Mouse (Mus musculus) neural tube, embryonic 11.5 days (tissue): ENCODE results near the gene Gm8369. TPM values are rescaled to one million over a fixed set of nuclear protein-coding genes. Genes with fewer than 3 reads are reported as not detected.
"Not testable (repeated sequence)": the region's sequence is repeated elsewhere in the genome, so short reads cannot be mapped to it uniquely, and the experiment has no call there.

Source experiments
- ATAC-seq: fragments of 200-750 bp; cut with Nextera tagmentation; 2 replicates; pipeline ENCODE4 v1.8.0; 2017; ENCODE audit warnings: moderate number of reproducible peaks, mild to moderate bottlenecking, moderate TSS enrichment, moderate library complexity; ENCODE audit not compliant: insufficient read depth, low FRiP score, low TSS enrichment
- DNase-seq: peaks from one replicate; pipeline ENCODE4 v3.0.0-alpha.2; 2015; ENCODE audit warnings: low spot score
- H3K27ac ChIP-seq: fragments of 300-500 bp; sonication (generic); 2 replicates; pipeline ENCODE4 v1.5.1; 2014; ENCODE audit warnings: low read depth, mild to moderate bottlenecking, low read length
- H3K27me3 ChIP-seq: fragments of 300-500 bp; sonication (generic); 2 replicates; pipeline ENCODE4 v1.6.1; 2014; ENCODE audit warnings: mild to moderate bottlenecking, low read length, mixed read lengths; ENCODE audit not compliant: control insufficient read depth, insufficient read depth
- H3K36me3 ChIP-seq: fragments of 300-500 bp; sonication (generic); 2 replicates; pipeline ENCODE4 v1.6.1; 2014; ENCODE audit warnings: mild to moderate bottlenecking, low read length, moderate library complexity, mixed read lengths; ENCODE audit not compliant: control insufficient read depth, insufficient read depth
- H3K4me1 ChIP-seq: fragments of 300-500 bp; sonication (generic); 2 replicates; pipeline ENCODE4 v1.6.1; 2014; ENCODE audit warnings: low read length, mixed read lengths; ENCODE audit not compliant: control insufficient read depth, insufficient read depth
- H3K4me2 ChIP-seq: fragments of 300-500 bp; sonication (generic); 2 replicates; pipeline ENCODE4 v1.6.1; 2014; ENCODE audit warnings: low read depth, mild to moderate bottlenecking, moderate library complexity
- H3K4me3 ChIP-seq: fragments of 300-500 bp; sonication (generic); 2 replicates; pipeline ENCODE4 v1.5.1; 2014; ENCODE audit warnings: low read depth, low read length
- H3K9ac ChIP-seq: fragments of 300-500 bp; sonication (generic); 2 replicates; pipeline ENCODE4 v1.6.1; 2014; ENCODE audit warnings: mild to moderate bottlenecking, low read length
- H3K9me3 ChIP-seq: fragments of 300-500 bp; sonication (generic); 2 replicates; pipeline ENCODE4 v1.6.1; 2016; ENCODE audit warnings: low read length; ENCODE audit not compliant: control insufficient read depth
- WGBS: fragments of 180-500 bp; shearing (Covaris S2); extraction: QIAGEN DNeasy Blood & Tissue Kit; methylation state at CpG from one replicate; pipeline ENCODE4 v1.1.7; 2014; 5-methylcytosine and 5-hydroxymethylcytosine counted together
- polyA plus RNA-seq: library from polyadenylated mRNA; unstranded; fragments of >200 nt; fragmentation: Nextera tagmentation; extraction: Ambion mirVana; gene quantifications from 2 replicates; pipeline ENCODE4 v1.2.1, GENCODE M21; 2014

Gm8369 gene
- polyA plus RNA-seq, 1 experiment from 2014 or later = not detected

DNA sequence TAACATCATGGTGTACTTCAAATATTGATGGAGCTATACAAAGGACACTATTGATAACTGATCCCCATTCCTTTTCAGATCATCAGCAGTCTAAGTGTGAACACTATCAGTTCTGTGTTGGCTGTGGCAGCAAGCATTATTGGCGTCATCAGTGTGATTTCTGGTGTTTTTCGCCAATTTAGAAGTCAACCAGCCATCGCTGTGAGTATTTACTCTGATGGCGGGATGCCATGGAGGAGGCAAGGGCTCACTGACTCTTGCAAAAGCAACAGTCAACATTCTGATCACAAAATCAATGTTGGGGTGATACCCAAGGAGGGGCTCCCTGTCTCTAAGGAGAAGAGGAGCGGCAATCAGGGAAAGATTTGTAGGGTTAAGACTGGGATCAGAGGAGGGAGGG is 69.0 kb downstream of the Gm8369 start:
- Histone ChIP-seq H3K9ac (no peak overlapping the region), H3K36me3 (no peaks in the 10 kb centered on the region), H3K27me3 (no peaks in the 10 kb centered on the region), H3K4me2 (no peak overlapping the region), H3K4me1 (no peaks in the 10 kb centered on the region), H3K4me3 (no peak overlapping the region), H3K27ac (no peak overlapping the region), H3K9me3 (no peaks in the 10 kb centered on the region)
- DNase-seq (no peak), ATAC-seq (no peak)
- 90% methylated on average over 5 of the region's 5 CpGs for WGBS

DNA sequence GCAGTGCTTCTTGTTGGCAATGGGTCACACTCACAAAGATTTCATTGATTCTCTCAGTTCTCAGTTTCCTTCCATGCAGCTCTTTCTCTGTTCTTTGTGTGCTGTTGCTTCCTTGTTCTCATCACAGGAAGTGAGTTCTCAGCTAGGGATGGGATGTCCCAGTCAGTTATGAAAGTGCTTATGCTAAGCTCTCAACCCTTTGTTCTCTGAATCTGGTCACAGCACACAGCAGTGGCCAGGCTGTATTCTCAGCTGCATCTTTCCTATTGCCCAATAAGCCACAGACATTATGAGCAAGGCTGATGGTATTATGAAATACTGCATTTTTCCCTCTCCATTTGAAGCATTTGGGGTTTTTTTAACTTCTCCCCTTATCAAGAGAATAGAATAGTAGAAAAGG is 73.8 kb downstream of the Gm8369 start:
- not testable (repeated sequence) for H3K27me3 ChIP-seq, H3K9me3 ChIP-seq, H3K27ac ChIP-seq, H3K4me1 ChIP-seq, H3K36me3 ChIP-seq, H3K9ac ChIP-seq, H3K4me2 ChIP-seq, DNase-seq, H3K4me3 ChIP-seq, ATAC-seq

Other genes starting within 250 kb of the Gm8369 start
- not detected in 2 replicates for gene Ms4a1, start 219.7 kb upstream of the Gm8369 start, polyA plus RNA-seq
- not detected in 2 replicates for gene Ms4a5, start 202.1 kb upstream of the Gm8369 start, polyA plus RNA-seq
- gene Ms4a14, start 171.5 kb upstream of the Gm8369 start, polyA plus RNA-seq = not detected in 2 replicates
- 0.45 and 1.3 TPM in 2 replicates for gene Ms4a7, start 149.8 kb upstream of the Gm8369 start, polyA plus RNA-seq
- gene Ms4a4a, start 110.4 kb upstream of the Gm8369 start, polyA plus RNA-seq = 1.1 and 1.8 TPM in 2 replicates
- 0.17 TPM in 1 of 2 replicates, not detected in the other for gene Ms4a4c, start 81.2 kb upstream of the Gm8369 start, polyA plus RNA-seq
- not detected in 2 replicates for gene Ms4a4b, start 42.4 kb upstream of the Gm8369 start, polyA plus RNA-seq
- 1.1 and 2.0 TPM in 2 replicates for gene Ms4a6c, start 16.6 kb upstream of the Gm8369 start, polyA plus RNA-seq
- 1.9 and 3.0 TPM in 2 replicates for gene Ms4a6b, start 30.6 kb downstream of the Gm8369 start, polyA plus RNA-seq
- gene Ms4a4d, start 50.9 kb downstream of the Gm8369 start, polyA plus RNA-seq = 0.49 and 0.53 TPM in 2 replicates
- gene Ms4a6d, start 118.9 kb downstream of the Gm8369 start, polyA plus RNA-seq = 1.9 and 3.5 TPM in 2 replicates
- gene Ms4a2, start 137.8 kb downstream of the Gm8369 start, polyA plus RNA-seq = 0.15 TPM in 1 of 2 replicates, not detected in the other
- 0.32 TPM in 1 of 2 replicates, not detected in the other for gene Ms4a3, start 154.9 kb downstream of the Gm8369 start, polyA plus RNA-seq
- not detected in 2 replicates for gene Oosp2, start 174.6 kb downstream of the Gm8369 start, polyA plus RNA-seq
- gene Oosp1, start 205.2 kb downstream of the Gm8369 start, polyA plus RNA-seq = not detected in 2 replicates
- gene Oosp3, start 211.1 kb downstream of the Gm8369 start, polyA plus RNA-seq = not detected in 2 replicates